Mouse (Mus musculus) right cerebral cortex, adult 2 months (tissue): ENCODE data around the gene Zfp687.

ENCODE experiments used
- DNase-seq, 2 experiments: peaks; one replicate each; pipeline ENCODE4 v3.0.0; 2021 to 2022; ENCODE audit warnings: low spot score in 2 of 2

Gene Zfp687

DNA sequence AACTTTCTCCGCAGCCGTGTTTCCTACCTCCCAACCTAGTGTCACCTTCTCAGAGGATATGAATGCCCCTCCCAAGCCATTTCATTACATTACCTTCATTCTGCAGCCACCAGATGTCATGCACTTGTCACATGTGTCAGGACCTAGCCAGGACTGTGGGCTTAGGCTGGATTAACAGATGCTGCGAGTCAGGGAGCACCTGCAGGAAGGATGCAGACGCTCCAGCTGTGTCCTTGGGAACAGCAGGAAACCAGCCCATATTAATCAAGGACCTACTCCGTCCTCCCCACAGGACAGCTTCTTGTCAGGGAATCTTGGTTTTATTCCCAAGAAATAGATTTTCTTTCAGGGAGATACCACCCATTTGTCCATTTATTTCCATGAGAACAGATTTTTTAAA is 54.9 kb downstream of the Zfp687 start:
- no peak for DNase-seq

DNA sequence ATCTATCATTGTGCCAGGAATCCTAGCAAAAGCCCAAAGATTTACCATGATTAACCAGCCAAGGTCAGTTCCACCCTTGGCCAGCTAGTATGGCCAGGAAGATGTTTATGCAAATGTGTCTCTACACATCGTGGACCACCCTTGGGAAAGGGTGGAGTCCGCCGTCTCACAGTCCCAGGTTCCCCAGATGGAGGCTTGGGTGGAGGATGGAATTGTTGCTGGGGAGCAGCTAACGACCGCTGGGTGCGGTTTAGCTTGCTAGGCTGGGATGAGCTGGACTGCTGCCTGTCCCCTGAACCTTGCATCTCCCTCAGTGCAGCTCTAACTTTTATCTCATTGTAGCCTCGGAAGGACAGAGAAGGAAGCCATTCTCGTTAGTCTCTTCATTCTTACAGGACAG is 55.4 kb downstream of the Zfp687 start:
- no peak for DNase-seq

DNA sequence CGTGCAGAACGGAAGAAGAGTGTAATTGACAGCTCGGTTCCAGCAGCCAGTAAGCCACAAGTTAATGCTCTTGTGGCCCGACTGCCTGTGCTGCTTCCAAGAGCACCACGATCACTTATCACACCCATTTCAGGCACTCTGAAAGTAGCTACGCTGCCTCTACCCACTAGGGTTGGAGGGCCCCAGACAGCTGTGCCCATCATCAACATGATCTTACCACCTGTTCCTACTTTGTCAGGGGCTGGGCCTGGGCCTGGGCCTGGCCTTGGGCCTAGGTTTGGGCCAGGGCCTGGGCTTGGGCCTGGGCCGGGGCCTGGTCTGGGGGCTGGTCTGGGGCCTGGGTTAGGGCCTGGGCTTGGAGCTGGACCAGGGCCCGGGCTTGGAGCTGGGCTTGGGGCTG is 57.0 kb downstream of the Zfp687 start:
- DNase-seq = no peak
